Mouse (Mus musculus) cerebellum, postnatal 36 days (tissue): ENCODE results near the gene 1700037H04Rik.

ENCODE experiments used
- DNase-seq, 2 experiments: peaks; one replicate each; pipeline ENCODE4 v3.0.0; 2021 to 2022; ENCODE audit warnings: mixed read lengths in 2 of 2

The 1700037H04Rik gene

GRCm38 (mm10) chr2:131145121-131145520, 14.8 kb downstream of the 1700037H04Rik start:
- no peak for DNase-seq

GRCm38 (mm10) chr2:131143007-131143780, 16.7 kb downstream of the 1700037H04Rik start:
- DNase-seq, result no peak

DNA sequence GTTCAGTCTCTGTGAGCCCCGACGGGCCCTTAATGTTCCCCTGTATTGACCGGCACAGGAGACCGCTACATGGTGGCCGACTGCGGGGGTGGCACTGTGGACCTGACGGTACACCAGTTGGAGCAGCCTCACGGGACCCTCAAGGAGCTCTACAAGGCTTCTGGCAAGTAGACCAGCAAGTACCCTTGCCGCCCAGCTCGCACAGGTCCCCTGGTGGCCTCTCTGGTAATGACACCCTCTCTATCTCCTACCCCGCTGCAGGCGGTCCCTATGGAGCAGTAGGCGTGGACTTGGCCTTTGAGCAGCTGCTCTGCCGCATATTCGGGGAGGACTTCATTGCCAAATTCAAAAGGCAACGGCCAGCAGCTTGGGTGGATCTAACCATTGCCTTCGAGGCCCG, 17.3 kb downstream of the 1700037H04Rik start:
- peak; percentile 25 to 42 for DNase-seq

- no peak for DNase-seq
Observed at GRCm38 (mm10) chr2:131141336-131141986, 18.4 kb downstream of the 1700037H04Rik start.

- DNase-seq, result no peak
Observed at GRCm38 (mm10) chr2:131140533-131140905, 19.4 kb downstream of the 1700037H04Rik start.

DNA sequence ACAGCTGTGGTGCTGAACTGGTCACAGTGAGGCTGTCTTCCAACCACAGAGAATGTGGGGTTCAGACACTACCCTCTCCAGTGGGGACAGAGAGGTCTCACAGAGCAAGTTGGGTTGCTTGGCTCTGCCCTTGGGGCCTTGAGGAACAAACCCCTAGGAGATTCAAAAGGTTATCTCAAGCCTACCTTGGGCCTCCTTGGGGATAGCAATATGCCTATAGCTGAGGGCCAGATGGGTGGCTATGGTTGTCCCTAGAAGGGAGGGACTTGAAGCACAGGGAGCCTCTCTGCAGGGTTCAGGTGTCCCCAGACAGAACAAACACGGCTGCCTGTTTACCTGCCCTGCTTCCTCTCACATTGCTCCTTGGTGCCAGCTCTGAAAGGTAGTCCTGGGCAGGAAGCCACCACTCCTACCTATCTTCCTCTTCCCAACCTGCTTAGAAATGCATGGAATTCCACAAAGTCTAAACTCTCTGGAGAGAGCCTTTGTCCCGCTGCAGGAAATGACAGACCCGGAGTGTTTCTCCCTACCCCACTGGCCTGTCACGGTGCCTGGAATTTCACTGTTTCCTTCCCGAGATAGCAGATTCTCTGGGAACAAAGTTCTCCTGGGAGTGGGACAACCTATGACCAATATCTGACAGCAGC, 19.9 kb downstream of the 1700037H04Rik start:
- DNase-seq, result no peak

GRCm38 (mm10) chr2:131139287-131139686, 20.6 kb downstream of the 1700037H04Rik start:
- no peak for DNase-seq

DNA sequence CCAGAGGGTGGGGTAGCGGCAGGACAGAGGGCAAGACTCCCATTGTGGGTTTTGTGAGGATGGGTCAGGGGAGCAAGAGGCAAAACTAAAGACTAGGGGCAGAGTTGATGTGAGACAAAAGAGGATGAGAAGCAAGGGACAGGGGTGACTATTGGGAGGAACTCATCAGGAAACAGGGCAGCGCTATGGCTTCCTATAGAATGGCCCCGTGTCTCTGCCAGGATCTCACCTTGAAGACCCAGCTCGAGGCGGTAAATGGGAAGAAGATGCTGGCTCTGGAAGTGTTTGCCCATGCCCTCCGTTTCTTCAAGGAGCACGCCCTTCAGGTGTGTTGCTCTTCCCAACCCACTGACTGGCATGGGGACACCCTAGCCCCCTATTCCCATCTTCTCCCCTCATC, 21.1 kb downstream of the 1700037H04Rik start:
- no peak for DNase-seq

DNA sequence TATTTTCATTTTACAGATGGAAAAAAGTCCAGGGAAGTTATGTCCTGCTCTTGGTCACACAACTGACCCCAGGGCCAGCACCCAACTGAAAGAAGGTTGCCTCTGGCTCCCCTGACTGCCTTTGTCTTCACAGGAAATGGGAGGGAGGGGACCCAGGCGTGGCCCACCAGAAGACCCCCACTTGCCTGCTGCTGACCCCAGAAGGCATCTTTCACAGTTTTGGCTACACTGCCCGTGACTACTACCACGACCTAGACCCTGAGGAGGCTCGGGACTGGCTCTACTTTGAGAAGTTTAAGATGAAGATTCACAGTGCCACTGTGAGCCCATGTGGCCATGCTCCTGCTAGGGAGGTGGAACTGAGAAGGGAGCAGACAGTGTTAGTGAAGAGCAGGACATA, 21.6 kb downstream of the 1700037H04Rik start:
- DNase-seq, result no peak

DNA sequence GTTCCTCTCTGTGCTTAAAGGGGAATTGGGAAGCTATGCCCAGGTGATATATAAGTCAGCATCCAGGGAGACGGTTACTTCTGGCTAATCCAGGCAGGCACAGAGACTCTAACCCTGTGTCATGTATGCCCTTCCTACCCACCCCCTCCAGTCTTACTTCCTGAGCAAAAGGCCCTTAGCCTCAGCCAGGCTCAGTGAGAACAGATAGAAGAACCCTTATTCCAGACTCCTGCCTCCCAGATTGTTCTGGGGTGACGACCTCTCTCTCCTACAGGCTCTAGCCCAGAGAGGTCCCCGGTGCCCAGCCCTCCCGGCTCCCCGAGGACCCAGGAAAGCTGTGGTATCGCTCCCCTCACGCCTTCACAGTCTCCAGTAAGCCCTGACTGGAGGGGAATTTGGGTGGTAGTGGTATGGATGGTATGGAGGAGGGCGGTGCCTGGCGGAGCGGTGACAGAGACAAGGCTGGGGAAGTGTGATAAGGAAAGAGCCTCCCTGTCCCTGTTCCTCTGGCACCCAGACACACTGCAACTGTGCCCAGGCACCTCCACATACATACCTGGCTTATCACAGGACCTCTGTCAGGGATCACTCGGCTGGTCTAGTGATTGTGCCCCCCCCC, 24.3 kb downstream of the 1700037H04Rik start:
- DNase-seq, result no peak

- DNase-seq, result no peak
Observed at GRCm38 (mm10) chr2:131134826-131135400, 25.0 kb downstream of the 1700037H04Rik start.

DNA sequence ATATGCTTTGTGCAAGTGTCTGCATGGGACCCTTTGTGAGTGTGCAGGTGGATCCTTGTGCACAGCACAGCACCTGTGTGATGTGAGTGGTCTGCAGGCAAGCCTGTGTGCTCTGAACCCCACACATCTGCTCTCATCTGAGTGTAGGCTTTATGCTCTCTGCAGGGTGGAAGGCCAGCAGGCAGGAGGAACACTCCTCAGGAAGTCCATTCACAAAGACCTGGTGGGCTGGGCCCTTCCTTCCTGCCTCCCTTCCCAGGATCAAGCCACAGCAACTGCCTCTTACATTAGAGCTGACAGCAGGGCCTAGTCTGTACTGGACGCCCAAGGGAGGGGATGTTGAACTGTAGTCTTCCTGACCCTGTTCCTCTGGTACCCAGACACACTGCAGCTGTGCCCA, 25.5 kb downstream of the 1700037H04Rik start:
- no peak for DNase-seq

DNA sequence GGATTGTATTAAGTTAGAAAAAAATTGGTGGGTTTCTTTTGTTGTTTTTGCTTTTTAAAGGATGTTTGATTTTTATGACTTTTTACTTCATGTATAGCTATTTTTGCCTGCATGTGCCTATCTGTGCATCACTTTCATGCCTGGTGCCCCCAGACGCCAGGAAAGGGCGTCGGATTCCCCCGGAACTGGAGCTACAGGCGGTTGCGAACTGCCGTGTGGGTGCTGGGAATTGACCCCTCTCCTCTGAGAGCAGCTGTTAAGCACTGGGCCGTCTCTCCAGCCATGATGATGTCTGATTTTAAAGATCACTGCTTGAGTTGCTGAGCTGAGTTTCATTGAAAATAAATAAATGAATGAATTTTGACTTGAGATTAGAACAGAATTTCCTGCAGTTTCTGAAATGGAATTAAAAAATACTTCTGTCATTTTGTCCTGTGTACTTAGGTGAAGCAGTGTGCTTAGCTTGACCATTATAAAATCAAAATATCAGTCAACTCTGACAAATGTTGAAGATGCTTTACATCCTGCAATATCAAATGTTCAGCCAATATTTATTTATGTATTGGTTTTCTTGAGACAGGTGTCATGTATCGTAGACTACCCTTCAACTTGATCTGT, 26.8 kb downstream of the 1700037H04Rik start, which contains the start of gene Gm11037:
Gene Gm11037 (plus strand): TSS at position 568 of the 618 bp plus-strand sequence.
- DNase-seq, result no peak

- DNase-seq, result no peak
Observed at GRCm38 (mm10) chr2:131132111-131132888, 27.6 kb downstream of the 1700037H04Rik start.

DNA sequence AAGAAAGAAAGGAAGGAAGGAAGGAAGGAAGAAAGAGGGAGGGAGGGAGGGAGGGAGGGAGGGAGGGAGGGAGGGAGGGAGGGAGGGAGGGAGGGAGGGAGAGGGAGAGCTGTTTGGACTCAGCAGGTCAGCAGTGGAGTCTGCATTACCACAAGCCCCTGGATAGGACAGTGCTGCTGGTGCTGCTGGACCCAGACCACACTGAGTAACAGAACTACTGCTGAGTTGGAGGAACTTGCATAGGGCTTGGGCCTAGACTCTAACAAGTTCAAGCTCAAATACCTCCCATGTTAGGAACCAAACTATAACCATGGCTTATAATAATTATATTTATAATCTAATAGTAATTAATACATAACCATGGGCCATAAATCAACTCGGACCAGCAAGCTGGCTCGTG, 29.0 kb downstream of the 1700037H04Rik start:
- DNase-seq, result no peak

- no peak for DNase-seq
Observed at GRCm38 (mm10) chr2:131129836-131130235, 30.0 kb downstream of the 1700037H04Rik start.

- DNase-seq, result no peak
Observed at GRCm38 (mm10) chr2:131128636-131129157, 31.2 kb downstream of the 1700037H04Rik start.

- DNase-seq, result no peak
Observed at GRCm38 (mm10) chr2:131128211-131128610, 31.7 kb downstream of the 1700037H04Rik start.

DNA sequence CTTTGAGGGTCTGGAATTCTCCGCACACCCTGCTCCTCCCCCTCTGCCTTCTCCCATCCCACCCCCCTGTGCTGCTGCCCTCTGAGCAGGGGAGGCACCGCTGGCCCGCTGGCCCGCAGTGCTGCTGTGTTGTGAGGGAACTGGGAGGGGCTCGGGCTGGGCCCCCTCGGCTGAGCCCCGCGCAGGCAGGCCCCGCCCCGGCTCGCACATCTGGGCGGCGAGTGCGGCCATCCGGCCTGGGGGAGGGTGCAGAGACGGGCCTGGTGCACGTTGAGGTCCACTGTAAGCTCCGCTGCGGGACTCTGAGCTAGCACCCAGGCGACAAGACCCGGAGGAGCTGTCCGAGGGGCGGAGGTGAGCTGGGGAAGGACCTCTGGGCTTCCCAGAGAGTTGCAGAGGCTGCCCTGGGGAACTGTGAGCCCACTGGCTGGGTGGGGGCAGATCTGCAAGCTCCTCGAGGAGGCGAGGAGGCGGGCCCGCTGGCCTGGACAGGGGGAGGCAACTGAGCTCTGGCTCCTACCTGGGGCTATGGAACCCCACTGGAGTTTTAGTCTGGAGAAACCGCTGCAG, 32.6 kb downstream of the 1700037H04Rik start, which contains the start of gene Hspa12b:
Gene Hspa12b (plus strand): TSS at position 120 of the 570 bp plus-strand sequence.
- DNase-seq, result no peak

- DNase-seq, result no peak
Observed at GRCm38 (mm10) chr2:131125964-131126815, 33.7 kb downstream of the 1700037H04Rik start.
